Mouse (Mus musculus): Measurements from ENCODE around the gene Mcm8. TPM values are rescaled to one million over a fixed set of nuclear protein-coding genes. Genes with fewer than 3 reads are reported as not detected.

Mcm8 gene
- total RNA-seq, 2 experiments from 2014 or later = 3.6 to 3.7 TPM

GRCm38 (mm10) chr2:132870286-132870685 lies 54.3 kb downstream of the Mcm8 start:
- no peak for DNase-seq (ENCODE audit: low spot score in 2 of 2)

GRCm38 (mm10) chr2:132871663-132872062 lies 55.7 kb downstream of the Mcm8 start:
- DNase-seq (ENCODE audit: low spot score in 2 of 2) = no peak

DNA sequence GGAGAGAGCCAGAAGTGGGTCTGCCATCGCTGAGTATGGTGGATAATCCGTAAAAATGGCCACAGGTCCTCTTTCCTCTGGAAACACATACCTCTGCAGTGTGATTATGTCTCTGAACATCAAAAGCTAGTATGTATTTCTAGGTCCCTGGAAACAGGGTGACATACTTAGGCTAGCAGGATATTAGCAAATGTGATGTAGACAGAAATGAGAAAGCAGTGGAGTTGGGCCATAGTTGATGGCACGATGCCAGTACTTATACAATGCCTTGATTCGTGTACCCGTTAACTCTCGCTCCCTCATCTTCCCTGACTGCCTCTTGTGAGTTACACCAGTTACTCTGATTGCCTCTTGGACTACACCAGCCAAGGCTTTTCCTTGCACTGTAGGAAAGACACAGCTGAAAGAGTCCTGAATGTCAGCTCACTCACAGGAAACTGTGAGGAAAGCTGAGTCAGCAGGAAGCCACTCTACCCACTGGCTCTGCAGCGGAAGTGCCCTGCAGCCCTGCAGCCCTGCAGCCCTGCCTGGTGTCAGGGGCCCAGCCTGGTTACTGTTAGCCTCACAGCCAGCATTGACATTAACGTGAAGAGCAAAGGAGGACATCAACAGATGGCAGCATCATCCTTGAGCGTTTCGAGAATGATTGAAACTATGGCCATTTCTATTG lies 57.9 kb downstream of the Mcm8 start:
- no peak for DNase-seq (ENCODE audit: low spot score in 2 of 2)

GRCm38 (mm10) chr2:132876991-132877390 lies 61.0 kb downstream of the Mcm8 start:
- no peak for DNase-seq (ENCODE audit: low spot score in 2 of 2)

- DNase-seq (ENCODE audit: low spot score in 2 of 2) = peak; percentile 25 to 46
Measured at GRCm38 (mm10) chr2:132879261-132880044, 63.5 kb downstream of the Mcm8 start.

GRCm38 (mm10) chr2:132880844-132881645 lies 65.1 kb downstream of the Mcm8 start, which contains the start of gene Lrrn4:
Gene Lrrn4 (minus strand): TSS chr2:132880891.
- DNase-seq (ENCODE audit: low spot score in 2 of 2) = no peak

DNA sequence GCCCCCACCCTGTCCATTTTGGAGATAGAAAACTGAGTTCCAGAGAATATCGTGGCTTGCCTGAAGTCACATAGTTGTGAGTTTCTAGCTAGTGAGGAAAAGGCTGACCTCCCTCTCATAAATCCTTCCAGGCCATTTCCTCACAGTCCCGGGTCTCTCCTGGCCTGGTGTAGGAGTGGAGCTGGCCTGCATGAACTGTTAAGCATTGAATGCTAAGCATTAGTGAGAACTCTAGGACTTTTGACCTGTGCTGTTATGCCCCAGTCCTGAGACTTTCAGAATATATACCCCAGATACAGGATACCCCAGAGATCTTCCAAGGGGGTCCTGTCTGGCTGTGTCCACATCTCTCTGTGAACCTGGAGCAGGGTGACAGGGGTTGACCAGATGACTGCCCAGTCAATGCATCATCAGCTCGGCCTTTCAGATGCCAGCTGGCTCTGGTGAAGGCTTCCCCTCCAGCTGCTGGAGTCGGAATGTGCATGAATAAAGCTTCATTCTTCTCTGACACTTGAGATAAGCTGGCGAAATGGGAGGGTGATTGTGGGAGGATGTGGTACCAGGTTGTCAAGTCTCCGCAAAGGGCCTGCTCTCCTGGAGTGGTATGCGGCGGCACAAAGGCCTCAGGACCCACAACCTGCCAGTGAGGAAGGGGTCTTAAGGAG lies 68.5 kb downstream of the Mcm8 start:
- no peak for DNase-seq (ENCODE audit: low spot score in 2 of 2)

GRCm38 (mm10) chr2:132885312-132885711 lies 69.4 kb downstream of the Mcm8 start:
- DNase-seq (ENCODE audit: low spot score in 2 of 2) = no peak

Other genes with a start within 250 kb of the Mcm8 start
- 10 to 100 TPM; 47.9 to 59.3 TPM for gene Gpcpd1, start 228.4 kb upstream of the Mcm8 start, total RNA-seq (2021)
- gene Shld1, start 129.2 kb upstream of the Mcm8 start, total RNA-seq (2021) = 1 to 10 TPM; 4.4 to 5.6 TPM
- under 1 TPM; 0.12 to 0.18 TPM for gene Chgb, start 34.9 kb upstream of the Mcm8 start, total RNA-seq (2021)
- 10 to 100 TPM; 11.6 to 14.1 TPM for gene Trmt6, start 86 bp upstream of the Mcm8 start, total RNA-seq (2021)
- 10 to 100 TPM; 20.0 to 24.8 TPM for gene Crls1, start 30.5 kb downstream of the Mcm8 start, total RNA-seq (2021)
- under 1 TPM; 0.08 to 0.10 TPM for gene Lrrn4, start 64.8 kb downstream of the Mcm8 start, total RNA-seq (2021)
- gene Fermt1, start 129.8 kb downstream of the Mcm8 start, total RNA-seq (2021) = not detected

Data from gastrocnemius, postnatal 4 days (tissue).